Comparison of ENCODE assay signal across 15 mouse cellular contexts in genomic region chr6:128083305-128083704, GRCm38 (mm10).
"Had no signal": no experiment of that assay in that cellular context is flagged by ENCODE, and none has a peak within 500 bp of the region (broad histone marks: within the 10 kb centered on the region; RNA-seq: fewer than 3 reads in every experiment).

No protein-coding gene starts in this region.

- H3K4me3 ChIP-seq: neural tube, embryonic 15.5 days; stomach, embryonic 15.5 days had no signal

- H3K27me3 ChIP-seq: neural tube, embryonic 15.5 days; stomach, embryonic 15.5 days had no signal

- H3K36me3 ChIP-seq: neural tube, embryonic 15.5 days; stomach, embryonic 15.5 days had no signal

- DNase-seq: retina, postnatal 1 day; right cerebral cortex, adult 18-20 months; right cerebral cortex, postnatal 14 days; right cerebral cortex, postnatal 25 days; right cerebral cortex, postnatal 4 days; spleen, adult 18-20 months; thymus, adult 18-20 months; thymus, adult 2 months; thymus, postnatal 14 days; thymus, postnatal 25 days; thymus, postnatal 36 days; thymus, postnatal 4 days had no signal

- H3K4me2 ChIP-seq: neural tube, embryonic 15.5 days; stomach, embryonic 15.5 days had no signal

- H3K9ac ChIP-seq: neural tube, embryonic 15.5 days; stomach, embryonic 15.5 days had no signal

- H3K27ac ChIP-seq: neural tube, embryonic 15.5 days; stomach, embryonic 15.5 days; stomach, postnatal 0 days had no signal

- H3K9me3 ChIP-seq: neural tube, embryonic 15.5 days; stomach, embryonic 15.5 days had no signal
